Mouse (Mus musculus): ENCODE results near the gene Dock11.

The Dock11 gene

DNA sequence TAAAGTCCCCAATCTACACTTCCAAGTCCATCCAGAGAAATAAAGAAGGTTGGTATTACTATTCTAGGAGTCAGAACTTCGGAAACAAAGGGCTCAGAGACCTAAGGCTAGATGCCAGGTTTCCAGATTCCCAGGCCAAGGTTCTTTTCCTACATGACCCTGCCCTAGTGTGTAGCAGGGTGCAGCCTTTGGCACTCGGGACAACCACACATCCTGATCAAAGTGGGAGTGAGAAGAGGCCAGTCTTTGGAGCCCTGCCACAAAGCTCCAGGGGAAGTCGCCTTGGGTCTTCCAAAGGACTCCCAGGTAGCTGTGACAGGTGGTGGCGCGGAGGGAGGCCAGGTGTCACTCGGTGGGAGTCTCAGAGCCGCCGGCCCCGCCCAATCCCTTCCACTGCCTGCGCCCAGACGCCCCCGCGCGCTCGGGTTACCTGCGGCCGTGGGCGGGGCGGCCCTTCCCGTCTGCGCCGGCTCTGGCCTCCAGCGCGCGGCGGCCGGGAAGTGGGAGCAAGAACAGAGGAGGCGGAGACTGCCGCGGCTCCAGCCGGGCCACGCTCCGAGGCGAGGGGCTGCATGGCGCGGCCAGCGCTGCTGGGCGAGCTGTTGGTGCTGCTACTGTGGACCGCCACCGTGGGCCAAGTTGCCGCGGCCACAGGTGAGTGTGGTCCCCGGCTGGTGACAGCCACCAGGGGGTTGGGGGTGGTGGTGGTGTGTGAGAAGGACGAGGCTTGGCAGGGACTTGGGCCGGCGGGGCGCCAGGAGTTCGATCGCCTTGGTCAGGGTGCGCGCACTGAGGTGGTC, 223.2 kb downstream of the Dock11 start, which contains the start of gene Il13ra1:
Gene Il13ra1, plus strand, starts transcription at position 489 of the 800 bp plus-strand sequence.
- peak; percentile 37 to 49 for DNase-seq

- no peak for DNase-seq
Observed at GRCm38 (mm10) chrX:36112422-36112750, 223.8 kb downstream of the Dock11 start.

DNA sequence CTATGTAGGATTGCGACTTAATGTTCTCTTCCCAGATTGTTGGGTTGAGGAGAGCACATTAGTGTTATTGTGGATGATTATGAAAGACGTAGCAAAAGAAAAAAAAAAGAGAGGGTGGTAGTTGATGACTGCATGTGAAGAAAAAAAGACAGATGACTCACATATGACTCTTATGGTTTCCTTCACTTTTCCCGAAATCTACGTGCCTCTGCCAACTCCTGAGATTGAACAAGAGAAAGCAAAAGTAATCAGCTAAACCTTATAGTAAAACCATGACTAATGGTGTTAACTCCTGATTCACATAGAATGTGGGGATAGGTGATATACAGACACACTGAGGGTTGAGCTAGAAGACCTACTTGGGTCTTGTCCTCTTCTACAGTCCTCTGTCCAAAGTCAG, 226.5 kb downstream of the Dock11 start:
- no peak for DNase-seq
